Mouse (Mus musculus) left cerebral cortex, postnatal 14 days (tissue): Measurements from ENCODE around the gene Dok3. TPM values are rescaled to one million over a fixed set of nuclear protein-coding genes. Genes with fewer than 3 reads are reported as not detected.

Experiments used
- DNase-seq, 2 experiments: peaks; one replicate each; pipeline ENCODE4 v3.0.0; 2021 to 2022; ENCODE audit warnings: low spot score in 2 of 2, mixed read lengths in 1 of 2
- intact Hi-C: fragments of 180-260 bp; cut with DNase I; formaldehyde crosslinking; loops from one replicate; pipeline ENCODE4 v1.15.1; 2025
- microRNA-seq, 2 experiments: library from miRNA; unstranded; fragments of <30 nt; microRNA quantifications; one replicate each; pipeline ENCODE4 v1.2.0; 2022
- total RNA-seq, 2 experiments: library from RNA; stranded (reverse); gene quantifications; 2 replicates each; pipeline ENCODE4 v1.2.3; 2021

The Dok3 gene
- total RNA-seq, 2 experiments from 2014 or later = 6.2 to 7.9 TPM

- no peak for DNase-seq
- intact Hi-C loops = loop anchor here (2.0 kb wide), 1 partner anchor 27 kb away; the partner anchor contains the start of gene Pdlim7
Observed at GRCm38 (mm10) chr13:55486029-55486794, 42.9 kb downstream of the Dok3 start.

- intact Hi-C loops = no loop called here
- no peak for DNase-seq
Observed at GRCm38 (mm10) chr13:55484520-55485088, 44.5 kb downstream of the Dok3 start.

- intact Hi-C loops = no loop called here
Observed at GRCm38 (mm10) chr13:55483593-55483992, 45.5 kb downstream of the Dok3 start.

GRCm38 (mm10) chr13:55483071-55483470, 46.0 kb downstream of the Dok3 start:
- intact Hi-C loops = no loop called here
- DNase-seq = no peak

More at GRCm38 (mm10) chr13:55483593-55483992, 45.5 kb downstream of the Dok3 start:
- peak; percentile 97 to 98 for DNase-seq

GRCm38 (mm10) chr13:55482542-55482941, 46.6 kb downstream of the Dok3 start:
- no peak for DNase-seq
- intact Hi-C loops = no loop called here

- intact Hi-C loops = no loop called here
- no peak for DNase-seq
Observed at GRCm38 (mm10) chr13:55479929-55480328, 49.2 kb downstream of the Dok3 start.

GRCm38 (mm10) chr13:55479008-55479407, 50.1 kb downstream of the Dok3 start:
- no peak for DNase-seq
- intact Hi-C loops = no loop called here

GRCm38 (mm10) chr13:55478036-55478435, 51.1 kb downstream of the Dok3 start:
- DNase-seq = no peak
- intact Hi-C loops = no loop called here

GRCm38 (mm10) chr13:55477492-55477891, 51.6 kb downstream of the Dok3 start:
- intact Hi-C loops = no loop called here
- no peak for DNase-seq

GRCm38 (mm10) chr13:55476256-55476655, 52.8 kb downstream of the Dok3 start:
- DNase-seq = no peak
- intact Hi-C loops = no loop called here

- intact Hi-C loops = loop anchor here (2.0 kb wide), 1 partner anchor 37 kb away; the partner anchor contains the start of gene Pdlim7
Observed at GRCm38 (mm10) chr13:55475750-55476149, 53.3 kb downstream of the Dok3 start.

GRCm38 (mm10) chr13:55474621-55475069, 54.5 kb downstream of the Dok3 start:
- intact Hi-C loops = loop anchor here (2.0 kb wide), 1 partner anchor 38 kb away; the partner anchor contains the start of gene Pdlim7
- peak; percentile 78 to 89 for DNase-seq

More at GRCm38 (mm10) chr13:55475750-55476149, 53.3 kb downstream of the Dok3 start:
- DNase-seq = no peak

- DNase-seq = no peak
- intact Hi-C loops = loop anchor here (2.0 kb wide), 1 partner anchor 39 kb away; the partner anchor contains the start of gene Pdlim7
Observed at GRCm38 (mm10) chr13:55473961-55474360, 55.1 kb downstream of the Dok3 start.

Small RNA genes within 50 kb of the gene (microRNA-seq; reads per million reads assigned to microRNA genes)
- gene Mir6944 (117 to 164 reads per million in 2 experiments), gene Mir6945 (12.9 to 13.1 reads per million in 2 experiments)

Other genes with a start within 250 kb of the Dok3 start
- 100 to 1,000 TPM; 161 to 168 TPM for gene Prelid1, start 208.8 kb downstream of the Dok3 start, total RNA-seq
- gene Rab24, start 207.3 kb downstream of the Dok3 start, total RNA-seq = 10 to 100 TPM; 73.7 to 74.0 TPM
- gene Mxd3, start 199.5 kb downstream of the Dok3 start, total RNA-seq = 1 to 10 TPM; 1.2 to 1.6 TPM
- 10 to 100 TPM; 47.5 to 51.0 TPM for gene Lman2, start 166.5 kb downstream of the Dok3 start, total RNA-seq
- gene Rgs14, start 159.6 kb downstream of the Dok3 start, total RNA-seq = 10 to 100 TPM; 33.3 to 35.4 TPM
- gene Slc34a1, start 131.1 kb downstream of the Dok3 start, total RNA-seq = under 1 TPM in 1 of 2 experiments, not detected in 1; 0.72 TPM
- under 1 TPM in 1 of 2 experiments, not detected in 1; 0.70 TPM for gene Pfn3, start 114.1 kb downstream of the Dok3 start, total RNA-seq
- under 1 TPM in 1 of 2 experiments, not detected in 1; 0.30 TPM for gene F12, start 102.5 kb downstream of the Dok3 start, total RNA-seq
- 10 to 100 TPM; 67.5 to 67.8 TPM for gene Grk6, start 84.2 kb downstream of the Dok3 start, total RNA-seq
- 100 to 1,000 TPM in 1 of 2 experiments, 10 to 100 TPM in 1; 98.9 to 104 TPM for gene Prr7, start 65.0 kb downstream of the Dok3 start, total RNA-seq
- gene Dbn1, start 41.2 kb downstream of the Dok3 start, total RNA-seq = 100 to 1,000 TPM; 326 to 327 TPM
- 10 to 100 TPM; 66.0 to 79.4 TPM for gene Pdlim7, start 15.6 kb downstream of the Dok3 start, total RNA-seq
- 10 to 100 TPM; 47.5 to 50.9 TPM for gene Ddx41, start 7.4 kb upstream of the Dok3 start, total RNA-seq
- gene Fam193b, start 41.8 kb upstream of the Dok3 start, total RNA-seq = 10 to 100 TPM; 62.8 to 71.1 TPM
- 100 to 1,000 TPM; 117 to 123 TPM for gene Tmed9, start 44.4 kb upstream of the Dok3 start, total RNA-seq
- 10 to 100 TPM; 22.6 to 23.3 TPM for gene B4galt7, start 70.6 kb upstream of the Dok3 start, total RNA-seq
- 10 to 100 TPM; 41.2 to 49.3 TPM for gene Caml, start 93.7 kb upstream of the Dok3 start, total RNA-seq
- gene Ddx46, start 105.7 kb upstream of the Dok3 start, total RNA-seq = 10 to 100 TPM; 37.8 to 44.3 TPM
- gene B230219D22Rik, start 163.8 kb upstream of the Dok3 start, total RNA-seq = 10 to 100 TPM; 86.0 to 89.1 TPM
- 10 to 100 TPM; 68.4 to 69.2 TPM for gene Txndc15, start 185.4 kb upstream of the Dok3 start, total RNA-seq
- gene Pcbd2, start 198.1 kb upstream of the Dok3 start, total RNA-seq = 10 to 100 TPM; 22.9 to 23.4 TPM